Mouse (Mus musculus): ENCODE results near the gene Glrb. TPM values are rescaled to one million over a fixed set of nuclear protein-coding genes. Genes with fewer than 3 reads are reported as not detected.

Glrb gene
- total RNA-seq, 2 experiments from 2014 or later, result 200 to 208 TPM

Other genes starting within 250 kb of the Glrb start
- 100 to 1,000 TPM; 508 to 515 TPM for gene Gria2, start 110.8 kb downstream of the Glrb start, total RNA-seq (2021)
- 1 to 10 TPM; 8.0 to 8.6 TPM for gene Pdgfc, start 122.8 kb upstream of the Glrb start, total RNA-seq (2021)